Mouse (Mus musculus): ENCODE results near the gene Cbfa2t3. TPM values are rescaled to one million over a fixed set of nuclear protein-coding genes. Genes with fewer than 3 reads are reported as not detected.
"Not testable (repeated sequence)": the region's sequence is repeated elsewhere in the genome, so short reads cannot be mapped to it uniquely, and the experiment has no call there.

Cbfa2t3 gene
- total RNA-seq, 2 experiments from 2014 or later: 10.5 to 28.9 TPM

GRCm38 (mm10) chr8:122641406-122641805 lies 57.5 kb downstream of the Cbfa2t3 start:
- DNase-seq (ENCODE audit: low spot score in 2 of 2): no peak

- no peak for DNase-seq (ENCODE audit: low spot score in 2 of 2)
These were observed 58.1 kb downstream of the Cbfa2t3 start for GRCm38 (mm10) chr8:122640825-122641224.

GRCm38 (mm10) chr8:122639521-122640248 lies 59.2 kb downstream of the Cbfa2t3 start:
- DNase-seq (ENCODE audit: low spot score in 2 of 2): no peak

GRCm38 (mm10) chr8:122638601-122639000 lies 60.3 kb downstream of the Cbfa2t3 start:
- no peak for DNase-seq (ENCODE audit: low spot score in 2 of 2)

GRCm38 (mm10) chr8:122637230-122637629 lies 61.7 kb downstream of the Cbfa2t3 start:
- no peak for DNase-seq (ENCODE audit: low spot score in 2 of 2)

- no peak for DNase-seq (ENCODE audit: low spot score in 2 of 2)
These were observed 62.1 kb downstream of the Cbfa2t3 start for GRCm38 (mm10) chr8:122636803-122637175.

GRCm38 (mm10) chr8:122635878-122636802 lies 62.8 kb downstream of the Cbfa2t3 start:
- DNase-seq (ENCODE audit: low spot score in 2 of 2): no peak

- DNase-seq (ENCODE audit: low spot score in 2 of 2): no peak
These were observed 65.7 kb downstream of the Cbfa2t3 start for GRCm38 (mm10) chr8:122633205-122633604.

- not testable (repeated sequence) for DNase-seq (ENCODE audit: low spot score in 2 of 2)
These were observed 66.8 kb downstream of the Cbfa2t3 start for GRCm38 (mm10) chr8:122632134-122632533.

GRCm38 (mm10) chr8:122630696-122631095 lies 68.2 kb downstream of the Cbfa2t3 start:
- no peak for DNase-seq (ENCODE audit: low spot score in 2 of 2)

GRCm38 (mm10) chr8:122629388-122629787 lies 69.5 kb downstream of the Cbfa2t3 start:
- DNase-seq (ENCODE audit: low spot score in 2 of 2): no peak

GRCm38 (mm10) chr8:122626896-122627295 lies 72.0 kb downstream of the Cbfa2t3 start:
- DNase-seq (ENCODE audit: low spot score in 2 of 2): no peak

- no peak for DNase-seq (ENCODE audit: low spot score in 2 of 2)
These were observed 73.1 kb downstream of the Cbfa2t3 start for GRCm38 (mm10) chr8:122625811-122626210.

GRCm38 (mm10) chr8:122624653-122625052 lies 74.3 kb downstream of the Cbfa2t3 start:
- no peak for DNase-seq (ENCODE audit: low spot score in 2 of 2)

GRCm38 (mm10) chr8:122623844-122624642 lies 74.9 kb downstream of the Cbfa2t3 start:
- DNase-seq (ENCODE audit: low spot score in 2 of 2): no peak

- DNase-seq (ENCODE audit: low spot score in 2 of 2): no peak
These were observed 76.2 kb downstream of the Cbfa2t3 start, which contains the start of gene Pabpn1l for GRCm38 (mm10) chr8:122622727-122623126. Pabpn1l (minus strand) TSS chr8:122622739.

- DNase-seq (ENCODE audit: low spot score in 2 of 2): no peak
These were observed 78.5 kb downstream of the Cbfa2t3 start for GRCm38 (mm10) chr8:122620446-122620845.

- DNase-seq (ENCODE audit: low spot score in 2 of 2): no peak
These were observed 80.1 kb downstream of the Cbfa2t3 start for GRCm38 (mm10) chr8:122618660-122619378.

GRCm38 (mm10) chr8:122617947-122618546 lies 80.9 kb downstream of the Cbfa2t3 start:
- peak; percentile 82 to 89 for DNase-seq (ENCODE audit: low spot score in 2 of 2)
